Mouse (Mus musculus) lung, adult 2 months (tissue): ENCODE measurements around the gene Tra2b. TPM values are rescaled to one million over a fixed set of nuclear protein-coding genes. Genes with fewer than 3 reads are reported as not detected.
"Not testable (repeated sequence)": the region's sequence is repeated elsewhere in the genome, so short reads cannot be mapped to it uniquely, and the experiment has no call there.

Experiments
- DNase-seq: peaks from one replicate; pipeline ENCODE4 v3.0.0; 2022
- H3K4me1 ChIP-seq: fragments of 200-500 bp; 2 replicates; pipeline ENCODE4 v1.6.1; 2011; ENCODE audit warnings: low read length; ENCODE audit not compliant: control insufficient read depth, insufficient read depth
- H3K4me3 ChIP-seq: fragments of 200-500 bp; replicated peaks from 2 replicates; pipeline ENCODE3; 2011; ENCODE audit warnings: low read depth, mild to moderate bottlenecking, control low read depth, low read length; ENCODE audit errors: extremely low read depth
- CTCF ChIP-seq: fragments of 200-500 bp; IDR thresholded peaks from 2 replicates; pipeline ENCODE4 v1.5.1; 2011; ENCODE audit warnings: mild to moderate bottlenecking, low read length, control low read depth; ENCODE audit not compliant: insufficient read depth
- POLR2A ChIP-seq: fragments of 200-500 bp; IDR thresholded peaks from 2 replicates; pipeline ENCODE4 v1.6.1; 2011; ENCODE audit warnings: low read depth, mild to moderate bottlenecking, control low read depth, low read length, borderline replicate concordance; ENCODE audit errors: extremely low read depth
- WGBS: fragments of 180-500 bp; shearing (Covaris S2); methylation state at CpG from one replicate; pipeline ENCODE4 v1.1.7; 2018; 5-methylcytosine and 5-hydroxymethylcytosine counted together
- polyA plus RNA-seq: library from polyadenylated mRNA; depleted of rRNA; stranded (reverse); fragments of >200 nt; gene quantifications from 2 replicates; pipeline ENCODE4 v1.2.3, GENCODE M21; 2012

Tra2b gene
- polyA plus RNA-seq, 1 experiment = 29.0 TPM

- H3K4me3 ChIP-seq = no peak overlapping the region
- DNase-seq = no peak
- no peaks in the 10 kb centered on the region for H3K4me1 ChIP-seq
- TF ChIP-seq CTCF = no peak
These were observed 10.7 kb upstream of the Tra2b start for GRCm38 (mm10) chr16:22276536-22276935.

- WGBS = 59% methylated on average over 2 of the region's 2 CpGs
These were observed 9.3 kb upstream of the Tra2b start for GRCm38 (mm10) chr16:22275142-22275541.

GRCm38 (mm10) chr16:22270491-22270890 lies 4.7 kb upstream of the Tra2b start:
- WGBS = 69% methylated on average over 3 of the region's 3 CpGs
- no peak for TF ChIP-seq POLR2A
- TF ChIP-seq CTCF = no peak

More at GRCm38 (mm10) chr16:22275142-22275541, 9.3 kb upstream of the Tra2b start:
- H3K4me1 ChIP-seq = no peaks in the 10 kb centered on the region
- TF ChIP-seq CTCF (no peak), POLR2A (no peak)
- no peak overlapping the region for H3K4me3 ChIP-seq
- DNase-seq = no peak

GRCm38 (mm10) chr16:22266384-22266783 lies 579 bp upstream of the Tra2b start:
- H3K4me3 ChIP-seq = no peak overlapping the region
- peaks cover 2% of the 10 kb centered on the region for H3K4me1 ChIP-seq
- TF ChIP-seq CTCF = no peak
- TF ChIP-seq POLR2A = no peak
- 33% methylated on average over 8 of the region's 8 CpGs for WGBS
- no peak for DNase-seq

More at GRCm38 (mm10) chr16:22270491-22270890, 4.7 kb upstream of the Tra2b start:
- Histone ChIP-seq H3K4me3 (no peak overlapping the region), H3K4me1 (no peaks in the 10 kb centered on the region)
- DNase-seq = no peak

GRCm38 (mm10) chr16:22264962-22265848 lies 600 bp downstream of the Tra2b start:
- WGBS = 1% methylated on average over 75 of the region's 81 CpGs
- H3K4me3 ChIP-seq = peak overlapping the region; percentile 97
- peaks cover 2% of the 10 kb centered on the region for H3K4me1 ChIP-seq
- TF ChIP-seq POLR2A (no peak), CTCF (no peak)
- DNase-seq = peak; percentile 85

- H3K4me3 ChIP-seq = peak overlapping the region; percentile 97
- H3K4me1 ChIP-seq = peaks cover 2% of the 10 kb centered on the region
- no peak for DNase-seq
- 1% methylated on average over 16 of the region's 16 CpGs for WGBS
- TF ChIP-seq CTCF (no peak), POLR2A (no peak)
These were observed 1.4 kb downstream of the Tra2b start for GRCm38 (mm10) chr16:22264232-22264961.

- Histone ChIP-seq H3K4me3 (no peak overlapping the region), H3K4me1 (peaks cover 4% of the 10 kb centered on the region)
- no peak for DNase-seq
- TF ChIP-seq CTCF (no peak), POLR2A (no peak)
These were observed 2.7 kb downstream of the Tra2b start for GRCm38 (mm10) chr16:22263124-22263523.

GRCm38 (mm10) chr16:22261563-22261962 lies 4.2 kb downstream of the Tra2b start:
- TF ChIP-seq CTCF (no peak), POLR2A (no peak)
- 47% methylated on average over 2 of the region's 2 CpGs for WGBS
- H3K4me3 ChIP-seq = no peak overlapping the region
- peaks cover 9% of the 10 kb centered on the region for H3K4me1 ChIP-seq
- no peak for DNase-seq

GRCm38 (mm10) chr16:22260423-22261143 lies 5.2 kb downstream of the Tra2b start:
- TF ChIP-seq CTCF (no peak), POLR2A (no peak)
- H3K4me1 ChIP-seq = peaks cover 11% of the 10 kb centered on the region
- H3K4me3 ChIP-seq = no peak overlapping the region
- 25% methylated on average over 3 of the region's 3 CpGs for WGBS
- no peak for DNase-seq

GRCm38 (mm10) chr16:22252255-22252654 lies 13.6 kb downstream of the Tra2b start:
- 76% methylated on average over 6 of the region's 6 CpGs for WGBS

More at GRCm38 (mm10) chr16:22252255-22252654, 13.6 kb downstream of the Tra2b start:
- not testable (repeated sequence) for H3K4me3 ChIP-seq, H3K4me1 ChIP-seq, DNase-seq
